Mouse (Mus musculus) forebrain, embryonic 14.5 days (tissue): ENCODE data around the gene Cux1. TPM values are rescaled to one million over a fixed set of nuclear protein-coding genes. Genes with fewer than 3 reads are reported as not detected.

Experiments used
- ATAC-seq: fragments of 200-750 bp; cut with Nextera tagmentation; 2 replicates; pipeline ENCODE4 v1.8.0; 2017; ENCODE audit warnings: mild to moderate bottlenecking, moderate library complexity
- DNase-seq: peaks from one replicate; pipeline ENCODE4 v3.0.0-alpha.2; 2015; ENCODE audit warnings: low spot score
- H3K27ac ChIP-seq: fragments of 300-500 bp; sonication (generic); 2 replicates; pipeline ENCODE4 v1.5.1; 2014; ENCODE audit warnings: low read depth, mild to moderate bottlenecking, control low read depth, low read length, moderate library complexity
- H3K27me3 ChIP-seq: fragments of 300-500 bp; sonication (generic); replicated peaks from 2 replicates; pipeline ENCODE4 v1.6.1; 2014; ENCODE audit warnings: low read length, control low read depth, mixed read lengths; ENCODE audit not compliant: control insufficient read depth, insufficient read depth
- H3K36me3 ChIP-seq: fragments of 300-500 bp; sonication (generic); 2 replicates; pipeline ENCODE4 v1.6.1; 2014; ENCODE audit warnings: low read length, control low read depth; ENCODE audit not compliant: control insufficient read depth, insufficient read depth
- H3K4me1 ChIP-seq: fragments of 300-500 bp; sonication (generic); 2 replicates; pipeline ENCODE4 v1.6.1; 2014; ENCODE audit warnings: antibody characterized with exemption, low read length, control low read depth; ENCODE audit not compliant: control insufficient read depth, insufficient read depth
- H3K4me2 ChIP-seq: fragments of 300-500 bp; sonication (generic); 2 replicates; pipeline ENCODE4 v1.6.1; 2014; ENCODE audit warnings: mild to moderate bottlenecking, control low read depth, low read length
- H3K4me3 ChIP-seq: fragments of 300-500 bp; sonication (generic); 2 replicates; pipeline ENCODE4 v1.5.1; 2014; ENCODE audit warnings: low read depth, low read length, control low read depth
- H3K9ac ChIP-seq: fragments of 300-500 bp; sonication (generic); 2 replicates; pipeline ENCODE4 v1.6.1; 2014; ENCODE audit warnings: mild to moderate bottlenecking, low read length, control low read depth, moderate library complexity
- H3K9me3 ChIP-seq: fragments of 300-500 bp; sonication (generic); replicated peaks from 2 replicates; pipeline ENCODE4 v1.6.1; 2016; ENCODE audit warnings: low read length, control low read depth, mixed read lengths; ENCODE audit not compliant: control insufficient read depth
- WGBS: fragments of 180-500 bp; shearing (Covaris S2); extraction: QIAGEN DNeasy Blood & Tissue Kit; methylation state at CpG from one replicate; pipeline ENCODE4 v1.1.7; 2014; 5-methylcytosine and 5-hydroxymethylcytosine counted together
- polyA plus RNA-seq: library from polyadenylated mRNA; unstranded; fragments of >200 nt; fragmentation: Nextera tagmentation; extraction: Ambion mirVana; gene quantifications from 2 replicates; pipeline ENCODE4 v1.2.1, GENCODE M21; 2014

Cux1 gene
- polyA plus RNA-seq, 1 experiment from 2014 or later: 89.6 TPM

DNA sequence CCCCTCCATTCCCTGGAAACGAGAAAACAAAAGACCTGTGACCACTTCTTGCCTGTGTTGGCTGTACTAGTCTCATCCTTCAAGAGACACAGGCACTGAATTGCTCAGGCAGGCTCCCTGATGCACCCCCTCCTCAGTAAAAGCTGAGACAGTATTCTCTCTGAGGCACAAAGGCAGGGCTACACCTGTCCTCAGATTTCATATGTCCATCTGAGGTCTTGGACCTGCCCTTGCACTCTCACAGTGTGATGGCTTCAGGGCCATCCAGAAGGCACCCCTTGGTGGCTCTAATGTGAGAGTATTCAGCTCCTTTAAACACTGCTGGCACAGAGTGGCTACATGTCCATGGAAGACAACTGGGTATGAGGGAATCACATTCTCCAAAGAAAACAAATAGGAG lies 32.1 kb downstream of the Cux1 start:
- Histone ChIP-seq H3K27ac (no peak overlapping the region), H3K4me3 (no peak overlapping the region), H3K36me3 (no peaks in the 10 kb centered on the region), H3K4me2 (no peak overlapping the region), H3K9ac (no peak overlapping the region), H3K4me1 (0 out of 2 replicates have a peak, but pooled peaks cover under 1% of the 10 kb centered on the region), H3K9me3 (no peaks in the 10 kb centered on the region), H3K27me3 (no peaks in the 10 kb centered on the region)
- DNase-seq (no peak), ATAC-seq (no peak)
- WGBS: 71% methylated on average over 1 of the region's 1 CpGs

DNA sequence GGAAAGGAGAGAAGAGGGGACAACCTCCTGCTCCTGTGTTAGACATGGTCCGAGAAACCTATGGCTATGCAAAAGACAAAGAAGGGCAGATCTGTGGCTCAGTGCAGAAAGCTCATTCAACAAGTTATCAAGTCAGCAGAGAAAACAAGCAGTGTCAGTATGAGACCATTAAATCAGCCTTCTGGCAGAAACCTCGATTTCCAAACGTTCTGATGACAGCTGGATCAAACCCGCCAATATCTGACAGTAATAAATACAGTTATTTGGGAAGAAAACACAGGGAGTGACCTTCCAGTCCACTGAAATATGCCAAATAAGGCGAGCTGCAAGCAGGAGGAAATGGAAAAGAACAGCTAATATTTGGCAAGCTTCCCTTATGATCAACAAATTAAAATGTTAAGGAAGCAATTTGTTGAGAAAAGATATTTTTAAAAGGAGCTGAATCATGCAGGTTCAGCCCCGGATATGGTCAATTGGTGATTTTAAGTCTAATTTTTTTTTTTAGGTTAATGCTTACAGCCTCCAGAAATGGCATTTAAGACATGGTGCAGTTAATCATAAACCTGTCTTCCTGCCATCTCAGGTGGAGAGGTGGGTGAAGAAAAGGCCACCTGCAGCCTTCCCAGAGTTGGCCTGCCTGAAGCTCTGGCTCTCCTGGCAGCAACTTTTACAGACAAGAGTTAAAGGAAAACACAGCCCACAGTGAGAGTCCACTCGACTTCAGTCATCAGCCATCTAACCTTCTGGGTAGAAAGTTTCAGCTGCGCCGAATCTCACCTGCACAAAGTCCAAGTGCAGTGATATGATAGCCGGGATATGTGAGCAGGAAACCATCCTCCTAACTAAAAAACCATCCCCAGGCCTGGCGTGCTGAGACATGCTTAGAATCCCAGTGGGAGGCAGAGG lies 33.7 kb downstream of the Cux1 start:
- Histone ChIP-seq H3K9ac (no peak overlapping the region), H3K36me3 (no peaks in the 10 kb centered on the region), H3K27me3 (no peaks in the 10 kb centered on the region), H3K4me3 (no peak overlapping the region), H3K4me1 (no peaks in the 10 kb centered on the region), H3K27ac (no peak overlapping the region), H3K9me3 (no peaks in the 10 kb centered on the region), H3K4me2 (no peak overlapping the region)
- ATAC-seq (no peak), DNase-seq (no peak)
- 85% methylated on average over 11 of the region's 11 CpGs for WGBS

GRCm38 (mm10) chr5:136531674-136532365 lies 35.5 kb downstream of the Cux1 start:
- ATAC-seq (no peak), DNase-seq (no peak)
- H3K4me3 ChIP-seq: no peak overlapping the region
- H3K9me3 ChIP-seq: no peaks in the 10 kb centered on the region
- WGBS: 74% methylated on average over 2 of the region's 2 CpGs
- no peaks in the 10 kb centered on the region for H3K27me3 ChIP-seq
- H3K27ac ChIP-seq: no peak overlapping the region
- H3K4me2 ChIP-seq: no peak overlapping the region
- H3K9ac ChIP-seq: no peak overlapping the region
- no peaks in the 10 kb centered on the region for H3K36me3 ChIP-seq
- no peaks in the 10 kb centered on the region for H3K4me1 ChIP-seq

- DNase-seq (no peak), ATAC-seq (no peak)
- Histone ChIP-seq H3K36me3 (no peaks in the 10 kb centered on the region), H3K4me2 (no peak overlapping the region), H3K27me3 (no peaks in the 10 kb centered on the region), H3K9me3 (no peaks in the 10 kb centered on the region), H3K27ac (no peak overlapping the region), H3K4me1 (no peaks in the 10 kb centered on the region), H3K9ac (no peak overlapping the region), H3K4me3 (no peak overlapping the region)
- 70% methylated on average over 1 of the region's 1 CpGs for WGBS
Measured at GRCm38 (mm10) chr5:136530931-136531330, 36.4 kb downstream of the Cux1 start.

DNA sequence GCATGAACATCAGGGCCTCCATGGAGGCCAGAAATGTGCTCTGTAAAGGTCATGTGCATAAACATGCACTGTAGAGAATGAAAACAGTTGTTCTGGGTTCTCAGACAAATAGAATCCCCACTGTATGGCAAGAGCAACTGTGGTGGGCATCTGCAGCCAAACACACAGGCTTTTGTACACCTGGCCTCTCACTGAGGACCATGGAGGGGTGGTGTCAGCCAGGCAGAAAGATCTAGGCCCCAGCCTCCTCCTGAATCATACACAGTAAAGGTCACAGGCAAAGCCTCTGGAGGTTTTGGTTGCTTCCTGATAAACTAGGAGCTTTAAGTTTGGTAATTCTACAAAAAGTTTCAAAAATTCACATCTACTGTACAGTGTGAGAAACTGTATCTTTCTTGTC lies 38.1 kb downstream of the Cux1 start:
- no peak overlapping the region for H3K27ac ChIP-seq
- H3K4me3 ChIP-seq: no peak overlapping the region
- H3K4me2 ChIP-seq: no peak overlapping the region
- no peaks in the 10 kb centered on the region for H3K27me3 ChIP-seq
- no peaks in the 10 kb centered on the region for H3K9me3 ChIP-seq
- no peak overlapping the region for H3K9ac ChIP-seq
- H3K36me3 ChIP-seq: no peaks in the 10 kb centered on the region
- ATAC-seq (no peak), DNase-seq (no peak)
- no peaks in the 10 kb centered on the region for H3K4me1 ChIP-seq

DNA sequence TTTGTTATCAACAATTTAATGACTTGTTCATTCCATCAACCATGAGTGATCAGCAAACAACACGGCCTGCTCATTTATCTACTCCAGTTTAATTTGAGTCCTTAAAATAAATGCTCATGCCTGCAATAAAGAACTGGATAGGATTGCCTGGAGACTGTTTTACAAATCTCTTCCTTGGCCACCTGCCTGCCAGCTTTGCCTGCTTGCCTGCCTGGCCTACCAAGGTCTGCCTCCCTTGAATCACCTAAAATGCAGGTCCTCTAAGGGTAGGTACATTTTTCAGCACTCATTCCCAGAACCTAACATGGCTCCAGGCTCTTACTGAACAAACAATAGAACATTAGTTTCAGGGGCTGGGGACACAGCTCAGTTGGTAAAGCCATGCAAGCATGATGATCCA lies 39.4 kb downstream of the Cux1 start:
- H3K4me1 ChIP-seq: no peaks in the 10 kb centered on the region
- ATAC-seq (no peak), DNase-seq (no peak)
- no peak overlapping the region for H3K4me3 ChIP-seq
- no peak overlapping the region for H3K9ac ChIP-seq
- WGBS: 80% methylated on average over 1 of the region's 1 CpGs
- no peaks in the 10 kb centered on the region for H3K36me3 ChIP-seq
- H3K27ac ChIP-seq: no peak overlapping the region
- H3K9me3 ChIP-seq: no peaks in the 10 kb centered on the region
- H3K4me2 ChIP-seq: no peak overlapping the region
- H3K27me3 ChIP-seq: no peaks in the 10 kb centered on the region

DNA sequence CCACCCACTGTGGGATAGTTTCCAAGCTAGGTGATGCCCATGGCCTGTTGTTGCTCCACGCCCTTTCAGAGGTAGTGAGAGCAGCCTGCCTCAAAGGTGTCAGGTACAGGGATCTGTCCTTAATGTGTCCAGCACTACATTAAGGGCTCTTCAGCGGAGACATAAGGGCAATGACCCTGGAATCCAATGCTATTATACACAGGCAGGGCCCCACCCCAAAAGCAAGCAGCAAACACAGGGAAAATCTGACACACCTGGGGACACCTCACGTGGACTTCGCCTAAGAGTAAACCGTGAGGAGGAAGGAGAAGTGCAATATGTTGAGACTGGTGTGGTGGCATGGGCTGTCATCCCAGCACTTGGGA lies 40.8 kb downstream of the Cux1 start:
- H3K9ac ChIP-seq: no peak overlapping the region
- H3K27me3 ChIP-seq: no peaks in the 10 kb centered on the region
- DNase-seq: no peak
- H3K4me2 ChIP-seq: no peak overlapping the region
- WGBS: 92% methylated on average over 5 of the region's 5 CpGs
- H3K4me1 ChIP-seq: no peaks in the 10 kb centered on the region
- H3K36me3 ChIP-seq: no peaks in the 10 kb centered on the region
- no peak overlapping the region for H3K27ac ChIP-seq
- H3K9me3 ChIP-seq: no peaks in the 10 kb centered on the region
- no peak overlapping the region for H3K4me3 ChIP-seq
- no peak for ATAC-seq

- H3K27ac ChIP-seq: no peak overlapping the region
- H3K4me2 ChIP-seq: no peak overlapping the region
- H3K27me3 ChIP-seq: no peaks in the 10 kb centered on the region
- DNase-seq (no peak), ATAC-seq (no peak)
- no peak overlapping the region for H3K9ac ChIP-seq
- 86% methylated on average over 9 of the region's 9 CpGs for WGBS
- H3K36me3 ChIP-seq: no peaks in the 10 kb centered on the region
- no peaks in the 10 kb centered on the region for H3K9me3 ChIP-seq
- no peak overlapping the region for H3K4me3 ChIP-seq
- H3K4me1 ChIP-seq: no peaks in the 10 kb centered on the region
Measured at GRCm38 (mm10) chr5:136525896-136526544, 41.3 kb downstream of the Cux1 start.
